Mouse (Mus musculus): ENCODE measurements at regions not wholly inside any gene's neighbourhood (a gene's known extent, or its start where the extent isn't known, plus 50 kb on each side); places are given as distances from the start of the nearest gene placed in this dataset.

- H3K4me3 ChIP-seq (ENCODE audit: low read length): no peak overlapping the region
- no peak overlapping the region for H3K27ac ChIP-seq (ENCODE audit: low read length)
- WGBS: 75% methylated on average over 7 of the region's 7 CpGs
- H3K27me3 ChIP-seq (ENCODE audit: control insufficient read depth, insufficient read depth, low read depth, low read length): no peaks in the 10 kb centered on the region
- no peak overlapping the region for H3K4me2 ChIP-seq (ENCODE audit: low read depth, low read length)
- H3K36me3 ChIP-seq (ENCODE audit: control insufficient read depth, insufficient read depth, low read length): no peaks in the 10 kb centered on the region
- no peak for ATAC-seq (ENCODE audit: low read depth)
- no peaks in the 10 kb centered on the region for H3K4me1 ChIP-seq (replicated peaks; ENCODE audit: control insufficient read depth, insufficient read depth, low read length)
- H3K9me3 ChIP-seq (ENCODE audit: control insufficient read depth, low read length): no peaks in the 10 kb centered on the region
- H3K9ac ChIP-seq (ENCODE audit: low read length): no peak overlapping the region
Measured at GRCm38 (mm10) chr1:42167790-42168572, 527.6 kb upstream of the Pou3f3 start.

DNA sequence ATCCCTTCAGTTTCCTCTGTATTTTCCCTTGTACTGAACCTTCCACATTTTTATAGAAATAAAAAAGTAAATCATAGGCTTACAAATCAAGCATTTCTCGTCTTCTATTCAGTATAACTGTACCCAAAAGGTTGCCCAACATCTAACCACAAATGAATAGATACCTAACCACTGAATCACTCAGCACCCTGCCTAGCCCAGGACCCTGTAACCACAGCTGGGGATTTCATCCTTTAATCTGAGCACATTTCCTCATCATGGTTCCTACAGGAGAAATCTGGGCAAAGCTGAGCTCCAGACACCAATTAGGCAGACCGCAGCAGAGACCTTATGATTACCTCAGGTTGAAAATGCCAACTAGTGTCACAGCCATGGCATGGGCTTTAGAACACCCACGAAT is 526.1 kb upstream of the Pou3f3 start:
- 77% methylated on average over 3 of the region's 3 CpGs for WGBS
- no peak overlapping the region for H3K4me2 ChIP-seq (ENCODE audit: low read depth, low read length)
- ATAC-seq (ENCODE audit: low read depth): no peak

GRCm38 (mm10) chr1:42186295-42186694 is 509.3 kb upstream of the Pou3f3 start:
- Histone ChIP-seq H3K27me3 (ENCODE audit: control insufficient read depth, insufficient read depth, low read depth, low read length) (no peaks in the 10 kb centered on the region), H3K4me2 (ENCODE audit: low read depth, low read length) (no peak overlapping the region), H3K9me3 (ENCODE audit: control insufficient read depth, low read length) (no peaks in the 10 kb centered on the region), H3K4me1 (replicated peaks; ENCODE audit: control insufficient read depth, insufficient read depth, low read length) (no peaks in the 10 kb centered on the region), H3K9ac (ENCODE audit: low read length) (no peak overlapping the region), H3K36me3 (ENCODE audit: control insufficient read depth, insufficient read depth, low read length) (no peaks in the 10 kb centered on the region), H3K27ac (ENCODE audit: low read length) (no peak overlapping the region), H3K4me3 (ENCODE audit: low read length) (no peak overlapping the region)
- ATAC-seq (ENCODE audit: low read depth): no peak

More for the DNA sequence above, 526.1 kb upstream of the Pou3f3 start:
- Histone ChIP-seq H3K4me3 (ENCODE audit: low read length) (no peak overlapping the region), H3K9ac (ENCODE audit: low read length) (no peak overlapping the region), H3K36me3 (ENCODE audit: control insufficient read depth, insufficient read depth, low read length) (no peaks in the 10 kb centered on the region), H3K9me3 (ENCODE audit: control insufficient read depth, low read length) (no peaks in the 10 kb centered on the region), H3K27me3 (ENCODE audit: control insufficient read depth, insufficient read depth, low read depth, low read length) (no peaks in the 10 kb centered on the region), H3K27ac (ENCODE audit: low read length) (no peak overlapping the region), H3K4me1 (replicated peaks; ENCODE audit: control insufficient read depth, insufficient read depth, low read length) (no peaks in the 10 kb centered on the region)

GRCm38 (mm10) chr1:42228098-42228497 is 467.5 kb upstream of the Pou3f3 start:
- Histone ChIP-seq H3K9ac (ENCODE audit: low read length) (no peak overlapping the region), H3K4me1 (replicated peaks; ENCODE audit: control insufficient read depth, insufficient read depth, low read length) (no peaks in the 10 kb centered on the region), H3K9me3 (ENCODE audit: control insufficient read depth, low read length) (no peaks in the 10 kb centered on the region), H3K27me3 (ENCODE audit: control insufficient read depth, insufficient read depth, low read depth, low read length) (no peaks in the 10 kb centered on the region), H3K27ac (ENCODE audit: low read length) (no peak overlapping the region), H3K4me2 (ENCODE audit: low read depth, low read length) (no peak overlapping the region), H3K4me3 (ENCODE audit: low read length) (no peak overlapping the region), H3K36me3 (ENCODE audit: control insufficient read depth, insufficient read depth, low read length) (no peaks in the 10 kb centered on the region)
- WGBS: 92% methylated on average over 1 of the region's 1 CpGs
- no peak for ATAC-seq (ENCODE audit: low read depth)

GRCm38 (mm10) chr1:42229711-42230110 is 465.9 kb upstream of the Pou3f3 start:
- H3K4me2 ChIP-seq (ENCODE audit: low read depth, low read length): peak overlapping the region; percentile 35
- H3K9ac ChIP-seq (ENCODE audit: low read length): no peak overlapping the region
- 34% methylated on average over 12 of the region's 12 CpGs for WGBS

DNA sequence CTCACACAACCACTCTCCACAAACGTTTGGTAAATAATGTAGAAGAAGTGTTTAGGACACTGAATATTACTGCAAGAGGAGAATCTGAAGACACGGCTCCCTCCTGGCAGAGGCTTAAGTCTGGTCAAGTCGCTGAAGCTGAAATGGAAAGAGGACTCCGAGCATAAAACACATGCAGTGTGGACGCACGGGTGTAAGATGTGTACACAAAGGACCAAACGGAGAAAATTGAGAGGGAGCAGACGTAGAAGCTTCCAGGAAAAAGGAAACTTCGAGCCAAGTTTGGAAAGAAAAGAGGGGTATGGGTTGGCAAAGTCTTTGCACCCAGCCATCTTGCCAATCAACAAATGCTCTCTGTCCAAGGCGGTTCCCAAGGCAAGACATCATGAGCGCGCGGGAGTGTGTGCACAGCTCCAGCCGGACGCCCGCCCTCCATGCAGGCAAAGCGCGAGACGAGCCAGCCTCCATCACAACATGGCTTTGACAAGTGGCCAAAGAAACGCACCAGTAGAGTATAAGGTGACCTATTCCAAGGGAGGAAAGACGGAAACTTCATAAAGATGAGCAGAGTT is 465.0 kb upstream of the Pou3f3 start:
- ATAC-seq (ENCODE audit: low read depth): 0 out of 2 replicates have a peak, but pooled peaks have one; percentile 31
- H3K4me1 ChIP-seq (replicated peaks; ENCODE audit: control insufficient read depth, insufficient read depth, low read length): no peaks in the 10 kb centered on the region
- H3K36me3 ChIP-seq (ENCODE audit: control insufficient read depth, insufficient read depth, low read length): no peaks in the 10 kb centered on the region
- H3K4me2 ChIP-seq (ENCODE audit: low read depth, low read length): no peak overlapping the region
- no peaks in the 10 kb centered on the region for H3K9me3 ChIP-seq (ENCODE audit: control insufficient read depth, low read length)
- 82% methylated on average over 21 of the region's 21 CpGs for WGBS
- H3K27ac ChIP-seq (ENCODE audit: low read length): no peak overlapping the region
- no peak overlapping the region for H3K9ac ChIP-seq (ENCODE audit: low read length)
- H3K4me3 ChIP-seq (ENCODE audit: low read length): no peak overlapping the region
- no peaks in the 10 kb centered on the region for H3K27me3 ChIP-seq (ENCODE audit: control insufficient read depth, insufficient read depth, low read depth, low read length)

More at GRCm38 (mm10) chr1:42229711-42230110, 465.9 kb upstream of the Pou3f3 start:
- H3K27me3 ChIP-seq (ENCODE audit: control insufficient read depth, insufficient read depth, low read depth, low read length): no peaks in the 10 kb centered on the region
- no peaks in the 10 kb centered on the region for H3K4me1 ChIP-seq (replicated peaks; ENCODE audit: control insufficient read depth, insufficient read depth, low read length)
- peak; percentile 81 for ATAC-seq (ENCODE audit: low read depth)
- H3K4me3 ChIP-seq (ENCODE audit: low read length): no peak overlapping the region
- no peak overlapping the region for H3K27ac ChIP-seq (ENCODE audit: low read length)
- H3K36me3 ChIP-seq (ENCODE audit: control insufficient read depth, insufficient read depth, low read length): no peaks in the 10 kb centered on the region
- H3K9me3 ChIP-seq (ENCODE audit: control insufficient read depth, low read length): no peaks in the 10 kb centered on the region

- no peak overlapping the region for H3K9ac ChIP-seq (ENCODE audit: low read length)
- WGBS: 46% methylated on average over 5 of the region's 5 CpGs
- H3K27ac ChIP-seq (ENCODE audit: low read length): no peak overlapping the region
- no peak overlapping the region for H3K4me3 ChIP-seq (ENCODE audit: low read length)
- H3K9me3 ChIP-seq (ENCODE audit: control insufficient read depth, low read length): no peaks in the 10 kb centered on the region
- H3K27me3 ChIP-seq (ENCODE audit: control insufficient read depth, insufficient read depth, low read depth, low read length): no peaks in the 10 kb centered on the region
- no peaks in the 10 kb centered on the region for H3K36me3 ChIP-seq (ENCODE audit: control insufficient read depth, insufficient read depth, low read length)
- 0 out of 2 replicates have a peak, but pooled peaks have one; percentile 24 for ATAC-seq (ENCODE audit: low read depth)
- H3K4me1 ChIP-seq (replicated peaks; ENCODE audit: control insufficient read depth, insufficient read depth, low read length): no peaks in the 10 kb centered on the region
- H3K4me2 ChIP-seq (ENCODE audit: low read depth, low read length): no peak overlapping the region
Measured at GRCm38 (mm10) chr1:42231091-42231490, 464.5 kb upstream of the Pou3f3 start.

GRCm38 (mm10) chr1:42231897-42232296 is 463.7 kb upstream of the Pou3f3 start:
- no peaks in the 10 kb centered on the region for H3K27me3 ChIP-seq (ENCODE audit: control insufficient read depth, insufficient read depth, low read depth, low read length)
- no peaks in the 10 kb centered on the region for H3K9me3 ChIP-seq (ENCODE audit: control insufficient read depth, low read length)
- no peak overlapping the region for H3K27ac ChIP-seq (ENCODE audit: low read length)
- no peak overlapping the region for H3K9ac ChIP-seq (ENCODE audit: low read length)
- no peaks in the 10 kb centered on the region for H3K4me1 ChIP-seq (replicated peaks; ENCODE audit: control insufficient read depth, insufficient read depth, low read length)
- no peak overlapping the region for H3K4me2 ChIP-seq (ENCODE audit: low read depth, low read length)
- no peaks in the 10 kb centered on the region for H3K36me3 ChIP-seq (ENCODE audit: control insufficient read depth, insufficient read depth, low read length)
- whole genome bisulfite sequencing: 59% methylated on average over 5 of the region's 5 CpGs
- no peak overlapping the region for H3K4me3 ChIP-seq (ENCODE audit: low read length)
- no peak for ATAC-seq (ENCODE audit: low read depth)

DNA sequence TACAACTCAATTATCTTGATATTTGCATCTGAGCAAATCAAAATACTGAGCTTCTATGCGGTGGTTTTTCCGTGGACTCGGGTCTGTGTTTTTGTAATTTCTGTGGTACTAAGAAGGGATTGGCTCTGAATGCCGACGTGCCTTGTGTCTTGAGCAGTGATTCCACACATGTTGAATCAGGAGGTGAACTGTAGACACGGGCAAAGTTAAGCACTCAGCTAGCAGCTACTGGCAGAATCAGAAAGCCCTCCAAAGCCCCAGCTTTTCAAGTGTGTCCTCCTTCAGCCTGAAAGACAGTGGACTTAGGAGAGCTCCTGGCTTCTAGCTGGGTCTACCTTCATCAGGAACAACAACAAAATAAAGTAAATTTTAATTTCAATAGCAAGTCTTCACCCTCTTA is 462.9 kb upstream of the Pou3f3 start:
- H3K4me1 ChIP-seq (replicated peaks; ENCODE audit: control insufficient read depth, insufficient read depth, low read length): no peaks in the 10 kb centered on the region
- no peak overlapping the region for H3K9ac ChIP-seq (ENCODE audit: low read length)
- H3K9me3 ChIP-seq (ENCODE audit: control insufficient read depth, low read length): no peaks in the 10 kb centered on the region
- WGBS: 76% methylated on average over 6 of the region's 6 CpGs
- no peaks in the 10 kb centered on the region for H3K27me3 ChIP-seq (ENCODE audit: control insufficient read depth, insufficient read depth, low read depth, low read length)
- no peak overlapping the region for H3K4me2 ChIP-seq (ENCODE audit: low read depth, low read length)
- H3K4me3 ChIP-seq (ENCODE audit: low read length): no peak overlapping the region
- H3K36me3 ChIP-seq (ENCODE audit: control insufficient read depth, insufficient read depth, low read length): no peaks in the 10 kb centered on the region
- no peak for ATAC-seq (ENCODE audit: low read depth)
- no peak overlapping the region for H3K27ac ChIP-seq (ENCODE audit: low read length)
